Mouse (Mus musculus): ENCODE data around the gene Fnbp1. TPM values are rescaled to one million over a fixed set of nuclear protein-coding genes. Genes with fewer than 3 reads are reported as not detected.

The Fnbp1 gene
- polyA plus RNA-seq, 1 experiment from 2014 or later: 13.9 TPM

DNA sequence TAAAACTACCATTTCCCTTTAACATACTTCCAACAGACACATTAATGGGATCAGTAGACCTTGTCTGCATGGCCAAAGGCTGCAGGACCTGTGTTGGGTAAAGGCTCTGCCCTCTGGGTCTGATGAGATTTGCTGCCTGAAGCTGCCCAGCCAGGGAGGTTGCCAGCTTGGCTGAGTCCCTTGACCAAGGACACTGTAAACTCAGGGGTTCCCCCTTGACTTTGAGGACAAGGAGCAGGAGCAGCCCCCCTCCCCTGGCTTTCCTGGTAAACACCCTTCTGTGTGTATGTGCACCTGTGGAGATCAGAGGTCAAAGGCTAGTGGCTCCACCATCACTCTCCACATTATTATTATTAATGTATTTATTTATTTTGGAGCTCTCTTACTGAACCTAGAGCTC lies 55.3 kb downstream of the Fnbp1 start:
- DNase-seq (ENCODE audit: low spot score) (no peak), ATAC-seq (ENCODE audit: insufficient number of reproducible peaks, low FRiP score, low TSS enrichment, low read depth) (no peak)
- H3K27me3 ChIP-seq (ENCODE audit: control insufficient read depth, insufficient read depth, low read length): no peaks in the 10 kb centered on the region
- peaks cover 18% of the 10 kb centered on the region for H3K4me1 ChIP-seq (ENCODE audit: control insufficient read depth, insufficient read depth, low read length)
- H3K4me2 ChIP-seq (ENCODE audit: low read depth, severe bottlenecking): no peak overlapping the region
- no peaks in the 10 kb centered on the region for H3K9me3 ChIP-seq (ENCODE audit: control insufficient read depth, low read length)
- peaks cover 2% of the 10 kb centered on the region; the same call in 1 of the 2 replicates for H3K36me3 ChIP-seq (ENCODE audit: control insufficient read depth, insufficient read depth, low read length)
- no peak overlapping the region for H3K27ac ChIP-seq (replicated peaks; ENCODE audit: low read depth, low read length)
- no peak overlapping the region for H3K9ac ChIP-seq (ENCODE audit: low read length)
- H3K4me3 ChIP-seq (ENCODE audit: low read depth, low read length): no peak overlapping the region

DNA sequence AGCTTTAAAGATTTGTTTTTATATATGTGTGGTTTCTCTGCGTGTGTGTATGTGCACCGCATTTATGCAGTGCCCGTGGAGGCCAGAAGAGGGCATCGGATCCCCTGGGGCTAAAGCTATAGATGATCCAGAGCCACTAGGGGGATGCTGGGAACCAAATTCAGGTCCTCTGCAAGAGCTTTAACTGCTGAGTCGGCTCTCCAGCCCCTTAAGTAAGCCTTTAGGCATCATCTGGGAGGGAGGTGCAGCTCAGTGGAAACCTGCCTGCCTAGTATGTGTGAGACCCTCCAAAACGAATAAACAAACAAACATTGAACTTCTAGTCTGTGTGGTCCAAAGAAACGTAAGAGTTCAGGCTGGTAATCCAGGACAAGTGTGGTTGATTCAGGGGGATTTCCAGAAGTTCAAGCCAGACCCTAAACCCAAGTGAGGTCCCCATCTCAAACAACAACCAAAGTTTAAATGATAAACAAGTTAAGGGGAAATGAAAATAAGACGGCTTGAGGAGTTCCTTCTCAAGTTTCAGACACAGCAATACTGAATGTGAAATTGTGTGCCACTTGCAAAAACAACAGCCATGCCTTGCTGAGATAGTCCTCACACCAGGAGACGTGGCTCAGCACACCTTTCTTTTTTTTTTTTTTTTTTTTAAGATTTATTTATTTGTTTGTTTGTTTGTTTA lies 57.5 kb downstream of the Fnbp1 start:
- DNase-seq (ENCODE audit: low spot score) (no peak), ATAC-seq (ENCODE audit: insufficient number of reproducible peaks, low FRiP score, low TSS enrichment, low read depth) (no peak)
- Histone ChIP-seq H3K27me3 (ENCODE audit: control insufficient read depth, insufficient read depth, low read length) (no peaks in the 10 kb centered on the region), H3K9ac (ENCODE audit: low read length) (no peak overlapping the region), H3K4me1 (ENCODE audit: control insufficient read depth, insufficient read depth, low read length) (peaks cover 18% of the 10 kb centered on the region), H3K27ac (replicated peaks; ENCODE audit: low read depth, low read length) (no peak overlapping the region), H3K4me2 (ENCODE audit: low read depth, severe bottlenecking) (no peak overlapping the region), H3K9me3 (ENCODE audit: control insufficient read depth, low read length) (no peaks in the 10 kb centered on the region), H3K4me3 (ENCODE audit: low read depth, low read length) (no peak overlapping the region), H3K36me3 (ENCODE audit: control insufficient read depth, insufficient read depth, low read length) (peaks cover 2% of the 10 kb centered on the region; the same call in 1 of the 2 replicates)
- 93% methylated on average over 9 of the region's 9 CpGs for WGBS

DNA sequence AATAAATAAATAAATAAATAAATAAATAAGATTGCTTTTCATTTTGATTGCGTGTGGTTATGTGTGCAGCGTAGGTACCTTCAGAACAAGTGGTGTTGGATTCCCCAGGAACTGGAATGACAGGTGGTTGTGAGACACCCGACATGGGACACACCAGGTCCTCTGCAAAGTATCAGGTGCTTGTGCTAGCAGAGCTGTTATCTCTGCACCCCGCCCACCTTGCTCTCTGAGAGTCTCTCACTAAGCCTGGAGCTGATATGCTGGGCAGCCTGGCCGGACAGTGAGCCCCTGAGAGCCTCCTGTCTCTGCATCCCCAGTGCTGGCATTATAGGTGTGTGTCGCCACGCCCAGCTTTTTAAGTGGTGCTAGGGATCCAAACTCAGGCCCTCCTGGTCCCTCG lies 58.4 kb downstream of the Fnbp1 start:
- ATAC-seq (ENCODE audit: insufficient number of reproducible peaks, low FRiP score, low TSS enrichment, low read depth): no peak

DNA sequence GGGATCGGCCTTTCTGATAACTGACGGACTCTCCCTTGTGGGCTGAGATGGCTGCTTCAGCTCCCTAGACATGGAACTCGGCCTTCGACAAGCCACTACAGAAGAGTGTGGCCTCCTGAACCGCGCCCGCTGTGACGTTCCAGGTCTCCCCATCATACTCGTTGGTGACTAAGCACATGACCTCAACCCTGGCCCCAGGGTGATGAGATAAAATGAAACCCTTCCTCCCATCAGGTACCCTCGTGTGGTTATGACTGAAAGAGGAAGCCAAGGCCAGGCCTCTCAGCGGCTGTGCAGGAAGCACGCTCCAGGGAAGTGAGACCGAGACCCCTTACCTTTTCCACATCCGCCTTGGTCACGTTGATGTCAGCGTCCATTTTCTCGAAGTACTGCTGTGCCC lies 59.2 kb downstream of the Fnbp1 start:
- H3K27me3 ChIP-seq (ENCODE audit: control insufficient read depth, insufficient read depth, low read length): no peaks in the 10 kb centered on the region
- H3K9ac ChIP-seq (ENCODE audit: low read length): no peak overlapping the region
- no peaks in the 10 kb centered on the region for H3K9me3 ChIP-seq (ENCODE audit: control insufficient read depth, low read length)
- DNase-seq (ENCODE audit: low spot score): no peak
- H3K27ac ChIP-seq (replicated peaks; ENCODE audit: low read depth, low read length): no peak overlapping the region
- peaks cover 2% of the 10 kb centered on the region; the same call in 1 of the 2 replicates for H3K36me3 ChIP-seq (ENCODE audit: control insufficient read depth, insufficient read depth, low read length)
- no peak overlapping the region for H3K4me2 ChIP-seq (ENCODE audit: low read depth, severe bottlenecking)
- ATAC-seq (ENCODE audit: insufficient number of reproducible peaks, low FRiP score, low TSS enrichment, low read depth): no peak
- H3K4me3 ChIP-seq (ENCODE audit: low read depth, low read length): no peak overlapping the region
- 91% methylated on average over 17 of the region's 17 CpGs for WGBS
- H3K4me1 ChIP-seq (ENCODE audit: control insufficient read depth, insufficient read depth, low read length): peaks cover 9% of the 10 kb centered on the region

More for the DNA sequence above, 58.4 kb downstream of the Fnbp1 start:
- Histone ChIP-seq H3K9ac (ENCODE audit: low read length) (no peak overlapping the region), H3K27me3 (ENCODE audit: control insufficient read depth, insufficient read depth, low read length) (no peaks in the 10 kb centered on the region), H3K9me3 (ENCODE audit: control insufficient read depth, low read length) (no peaks in the 10 kb centered on the region), H3K4me2 (ENCODE audit: low read depth, severe bottlenecking) (no peak overlapping the region), H3K27ac (replicated peaks; ENCODE audit: low read depth, low read length) (no peak overlapping the region), H3K36me3 (ENCODE audit: control insufficient read depth, insufficient read depth, low read length) (peaks cover 2% of the 10 kb centered on the region; the same call in 1 of the 2 replicates), H3K4me1 (ENCODE audit: control insufficient read depth, insufficient read depth, low read length) (peaks cover 16% of the 10 kb centered on the region), H3K4me3 (ENCODE audit: low read depth, low read length) (no peak overlapping the region)
- no peak for DNase-seq (ENCODE audit: low spot score)
- 96% methylated on average over 8 of the region's 8 CpGs for WGBS

DNA sequence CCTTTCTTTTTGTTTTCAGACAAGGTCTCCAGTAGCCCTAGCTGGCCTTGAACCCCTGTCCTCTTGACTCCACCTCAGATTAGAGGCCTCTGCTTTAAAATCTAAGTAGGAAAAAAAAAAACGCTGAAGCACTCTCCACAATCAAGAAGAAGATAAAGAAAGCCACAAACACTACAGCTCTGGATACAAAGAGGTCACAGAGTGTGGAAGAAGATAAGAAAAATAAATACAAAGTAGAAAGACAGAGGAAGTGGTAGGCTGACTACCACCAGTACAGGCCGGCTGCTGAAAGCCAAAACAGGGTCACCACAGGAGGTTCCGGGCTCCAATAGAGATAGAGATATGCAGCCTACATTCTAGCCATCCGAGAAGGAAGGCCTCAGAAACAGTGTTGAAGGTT lies 60.5 kb downstream of the Fnbp1 start:
- 83% methylated on average over 4 of the region's 4 CpGs for WGBS
- no peak overlapping the region for H3K9ac ChIP-seq (ENCODE audit: low read length)
- no peaks in the 10 kb centered on the region for H3K27me3 ChIP-seq (ENCODE audit: control insufficient read depth, insufficient read depth, low read length)
- DNase-seq (ENCODE audit: low spot score) (no peak), ATAC-seq (ENCODE audit: insufficient number of reproducible peaks, low FRiP score, low TSS enrichment, low read depth) (no peak)
- H3K27ac ChIP-seq (replicated peaks; ENCODE audit: low read depth, low read length): no peak overlapping the region
- H3K9me3 ChIP-seq (ENCODE audit: control insufficient read depth, low read length): no peaks in the 10 kb centered on the region
- H3K36me3 ChIP-seq (ENCODE audit: control insufficient read depth, insufficient read depth, low read length): peaks cover 2% of the 10 kb centered on the region; the same call in 1 of the 2 replicates
- H3K4me1 ChIP-seq (ENCODE audit: control insufficient read depth, insufficient read depth, low read length): no peaks in the 10 kb centered on the region
- no peak overlapping the region for H3K4me3 ChIP-seq (ENCODE audit: low read depth, low read length)
- H3K4me2 ChIP-seq (ENCODE audit: low read depth, severe bottlenecking): no peak overlapping the region

DNA sequence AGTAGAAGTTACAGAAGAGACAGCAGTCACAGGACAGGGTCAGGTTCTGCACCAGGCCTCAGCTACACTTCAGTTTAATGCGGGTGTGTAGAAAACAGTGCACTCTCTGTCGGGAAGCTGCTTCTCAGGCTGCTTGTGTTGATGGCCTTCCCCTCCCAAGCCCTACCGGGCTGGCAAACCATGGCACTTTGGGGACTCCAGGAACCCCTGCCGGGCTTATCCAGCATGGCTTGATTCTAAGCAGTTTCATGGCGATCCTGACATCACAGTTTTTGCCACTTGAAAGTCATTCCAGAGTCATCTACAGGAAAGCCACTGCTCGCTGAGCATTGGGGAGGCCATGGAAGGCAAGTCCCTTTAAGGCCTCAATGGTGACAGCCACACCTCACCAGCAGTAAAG lies 62.7 kb downstream of the Fnbp1 start:
- 91% methylated on average over 6 of the region's 6 CpGs for WGBS
- ATAC-seq (ENCODE audit: insufficient number of reproducible peaks, low FRiP score, low TSS enrichment, low read depth): no peak

DNA sequence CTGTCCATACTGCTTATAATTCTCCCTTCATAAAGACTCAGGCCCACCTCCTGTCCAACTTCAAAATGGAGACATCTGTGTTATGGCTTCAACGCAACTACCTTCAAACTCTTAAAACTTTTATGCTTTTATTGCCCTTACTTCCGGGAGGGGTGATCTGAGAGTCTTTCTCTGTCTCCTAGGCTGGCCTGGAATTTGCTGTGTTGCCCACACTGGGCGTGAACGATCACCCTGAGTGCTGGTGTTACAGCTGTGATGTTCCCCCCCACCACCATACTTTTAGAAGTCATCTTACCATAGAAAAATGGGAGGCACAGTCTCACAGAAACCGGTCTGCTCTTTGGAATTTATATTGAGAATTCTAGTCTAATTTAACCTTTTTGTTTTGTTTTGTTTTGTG lies 64.2 kb downstream of the Fnbp1 start:
- ATAC-seq (ENCODE audit: insufficient number of reproducible peaks, low FRiP score, low TSS enrichment, low read depth): no peak
- no peak overlapping the region for H3K9ac ChIP-seq (ENCODE audit: low read length)
- WGBS: 62% methylated on average over 5 of the region's 5 CpGs
- DNase-seq (ENCODE audit: low spot score): no peak
- no peaks in the 10 kb centered on the region for H3K36me3 ChIP-seq (ENCODE audit: control insufficient read depth, insufficient read depth, low read length)
- H3K4me3 ChIP-seq (ENCODE audit: low read depth, low read length): no peak overlapping the region
- H3K27me3 ChIP-seq (ENCODE audit: control insufficient read depth, insufficient read depth, low read length): no peaks in the 10 kb centered on the region
- H3K4me1 ChIP-seq (ENCODE audit: control insufficient read depth, insufficient read depth, low read length): no peaks in the 10 kb centered on the region
- H3K9me3 ChIP-seq (ENCODE audit: control insufficient read depth, low read length): no peaks in the 10 kb centered on the region
- no peak overlapping the region for H3K4me2 ChIP-seq (ENCODE audit: low read depth, severe bottlenecking)
- no peak overlapping the region for H3K27ac ChIP-seq (replicated peaks; ENCODE audit: low read depth, low read length)

More for the DNA sequence above, 62.7 kb downstream of the Fnbp1 start:
- no peak overlapping the region for H3K4me3 ChIP-seq (ENCODE audit: low read depth, low read length)
- H3K36me3 ChIP-seq (ENCODE audit: control insufficient read depth, insufficient read depth, low read length): peaks cover 2% of the 10 kb centered on the region; the same call in 1 of the 2 replicates
- no peaks in the 10 kb centered on the region for H3K27me3 ChIP-seq (ENCODE audit: control insufficient read depth, insufficient read depth, low read length)
- H3K9ac ChIP-seq (ENCODE audit: low read length): no peak overlapping the region
- H3K27ac ChIP-seq (replicated peaks; ENCODE audit: low read depth, low read length): no peak overlapping the region
- DNase-seq (ENCODE audit: low spot score): no peak
- H3K9me3 ChIP-seq (ENCODE audit: control insufficient read depth, low read length): no peaks in the 10 kb centered on the region
- no peaks in the 10 kb centered on the region for H3K4me1 ChIP-seq (ENCODE audit: control insufficient read depth, insufficient read depth, low read length)
- H3K4me2 ChIP-seq (ENCODE audit: low read depth, severe bottlenecking): no peak overlapping the region

DNA sequence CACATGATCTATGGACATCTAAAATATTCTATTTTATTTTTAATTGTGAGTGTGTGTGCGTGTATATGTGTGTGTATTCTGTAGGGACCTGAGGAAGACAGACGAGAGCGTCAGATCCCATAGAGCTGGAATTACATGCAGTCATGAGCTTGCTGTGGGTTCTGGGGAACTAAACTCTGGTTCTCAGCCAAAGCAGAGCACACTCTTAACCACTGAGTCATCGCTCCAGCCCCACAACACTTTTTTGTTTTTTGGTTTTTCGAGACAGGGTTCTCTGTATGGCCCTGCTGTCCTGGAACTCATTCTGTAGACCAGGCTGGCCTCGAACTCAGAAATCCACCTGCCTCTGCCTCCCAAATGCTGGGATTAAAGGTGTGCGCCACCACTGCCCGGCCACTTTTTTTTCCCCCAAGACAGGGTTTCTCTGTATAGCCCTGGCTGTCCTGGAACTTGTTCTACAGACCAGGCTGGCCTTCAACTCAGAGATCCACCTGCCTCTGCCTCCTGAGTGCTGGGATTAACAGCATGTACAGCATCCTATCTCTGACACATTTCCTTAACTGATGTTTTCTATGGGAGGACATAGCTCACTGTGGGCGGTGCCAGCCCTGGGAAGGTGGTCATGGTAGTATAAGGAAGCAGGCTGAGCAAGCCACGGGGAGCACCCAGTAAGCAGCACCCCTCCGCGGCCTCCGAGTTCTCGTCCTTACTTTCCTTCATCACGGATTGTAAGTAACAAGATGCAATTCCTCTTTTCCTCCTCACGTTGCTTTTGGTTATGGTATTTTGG lies 65.3 kb downstream of the Fnbp1 start:
- Histone ChIP-seq H3K27me3 (ENCODE audit: control insufficient read depth, insufficient read depth, low read length) (no peaks in the 10 kb centered on the region), H3K9me3 (ENCODE audit: control insufficient read depth, low read length) (no peaks in the 10 kb centered on the region), H3K36me3 (ENCODE audit: control insufficient read depth, insufficient read depth, low read length) (no peaks in the 10 kb centered on the region), H3K4me3 (ENCODE audit: low read depth, low read length) (no peak overlapping the region), H3K4me1 (ENCODE audit: control insufficient read depth, insufficient read depth, low read length) (no peaks in the 10 kb centered on the region), H3K27ac (replicated peaks; ENCODE audit: low read depth, low read length) (no peak overlapping the region), H3K4me2 (ENCODE audit: low read depth, severe bottlenecking) (no peak overlapping the region), H3K9ac (ENCODE audit: low read length) (no peak overlapping the region)
- 94% methylated on average over 16 of the region's 16 CpGs for WGBS
- ATAC-seq (ENCODE audit: insufficient number of reproducible peaks, low FRiP score, low TSS enrichment, low read depth): no peak
- DNase-seq (ENCODE audit: low spot score): no peak
